Mouse (Mus musculus) WW6 (cell line): ENCODE measurements around the gene Gm7694.

Experiments
- DNase-seq: peaks from one replicate; pipeline ENCODE4 v3.0.0-alpha.2; 2013; ENCODE audit warnings: low read depth, low spot score

The Gm7694 gene

DNA sequence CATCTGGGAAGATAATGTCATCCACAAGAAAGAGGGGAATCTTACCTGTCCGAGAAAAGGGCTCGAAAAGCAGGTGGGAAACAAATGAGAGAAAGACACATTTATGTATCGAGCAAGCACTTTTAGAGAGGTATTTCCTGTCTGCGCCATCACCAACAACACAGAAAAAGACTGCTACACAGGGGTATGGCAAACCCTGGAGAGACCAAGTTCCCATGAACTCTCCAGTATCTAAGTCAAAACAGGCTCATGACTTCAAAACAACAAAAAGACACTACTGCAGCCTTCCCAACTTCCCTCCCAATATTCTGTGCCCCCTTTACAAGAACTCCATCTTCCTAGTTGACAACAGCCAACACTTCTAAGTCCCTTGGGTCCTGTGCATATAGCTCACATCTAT is at the start of gene Gm7694:
Gm7694 (minus strand) TSS at position 101 of the 400 bp plus-strand sequence.
- DNase-seq = no peak

- no peak for DNase-seq
Measured at GRCm38 (mm10) chr1:170353335-170353734, 47.2 kb upstream of the Gm7694 start.

- DNase-seq = no peak
Measured at GRCm38 (mm10) chr1:170351080-170351479, 44.9 kb upstream of the Gm7694 start.

- no peak for DNase-seq
Measured at GRCm38 (mm10) chr1:170346266-170346665, 40.1 kb upstream of the Gm7694 start.

DNA sequence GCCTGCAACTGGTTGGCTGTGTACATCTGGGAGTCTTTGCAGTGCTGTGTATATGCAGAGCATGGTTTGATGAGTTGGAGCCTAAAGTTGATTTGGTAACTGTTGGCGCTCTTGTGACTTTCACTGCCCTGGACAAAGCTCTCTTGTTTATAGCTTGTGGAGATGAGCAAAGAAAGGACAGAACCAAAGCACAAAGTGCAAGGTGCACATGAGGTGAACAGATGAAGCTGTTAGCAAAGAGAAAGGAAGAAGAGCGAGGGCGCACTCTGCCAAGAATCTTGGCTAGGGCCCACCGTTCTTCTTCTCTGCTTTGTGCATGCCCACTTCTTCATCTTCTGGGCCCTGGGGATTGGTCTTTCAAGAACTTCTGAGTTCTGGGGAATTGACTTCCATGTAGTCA is 37.8 kb upstream of the Gm7694 start:
- no peak for DNase-seq

GRCm38 (mm10) chr1:170343081-170343480 is 36.9 kb upstream of the Gm7694 start:
- DNase-seq = no peak

- DNase-seq = no peak
Measured at GRCm38 (mm10) chr1:170339943-170340342, 33.8 kb upstream of the Gm7694 start.

DNA sequence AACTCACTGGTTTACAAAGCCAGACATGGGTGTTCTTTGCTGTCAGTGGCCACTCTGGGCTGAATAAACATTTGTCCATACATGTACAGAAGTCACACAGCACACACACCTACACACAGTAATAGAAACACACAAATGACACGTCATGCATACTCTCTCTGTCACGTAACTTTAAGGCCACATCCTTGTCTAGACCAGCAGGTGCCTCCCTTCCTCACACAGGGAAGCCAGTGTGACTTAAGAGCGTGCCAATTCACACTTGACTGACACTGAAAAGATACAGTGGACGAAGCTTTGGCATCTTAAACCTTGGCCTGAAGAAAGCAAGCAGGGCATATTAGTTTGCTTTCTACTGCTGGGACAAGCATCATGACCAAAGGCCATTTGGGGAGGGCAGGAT is 26.6 kb upstream of the Gm7694 start:
- no peak for DNase-seq

GRCm38 (mm10) chr1:170331926-170332325 is 25.8 kb upstream of the Gm7694 start:
- DNase-seq = no peak

DNA sequence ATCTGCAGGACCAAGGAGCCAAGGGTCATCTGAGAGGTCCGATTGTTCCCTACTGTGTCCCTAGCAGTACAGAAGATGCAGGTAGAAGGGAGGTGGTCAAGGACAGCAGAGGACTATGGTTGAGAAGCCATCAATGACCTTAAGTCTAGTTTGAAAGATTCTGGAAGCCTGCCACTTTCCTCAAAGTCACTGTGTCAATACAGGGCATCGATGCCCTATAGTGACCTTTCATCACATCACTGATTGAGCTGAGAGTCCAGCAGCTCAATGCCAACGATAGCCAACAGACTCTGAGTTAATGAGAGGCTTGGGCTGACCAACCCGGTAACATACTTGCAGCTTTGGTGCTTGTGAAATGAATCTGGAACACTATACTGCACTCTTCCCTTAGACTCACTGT is 19.1 kb upstream of the Gm7694 start:
- DNase-seq = no peak

GRCm38 (mm10) chr1:170324312-170324711 is 18.2 kb upstream of the Gm7694 start:
- DNase-seq = no peak

DNA sequence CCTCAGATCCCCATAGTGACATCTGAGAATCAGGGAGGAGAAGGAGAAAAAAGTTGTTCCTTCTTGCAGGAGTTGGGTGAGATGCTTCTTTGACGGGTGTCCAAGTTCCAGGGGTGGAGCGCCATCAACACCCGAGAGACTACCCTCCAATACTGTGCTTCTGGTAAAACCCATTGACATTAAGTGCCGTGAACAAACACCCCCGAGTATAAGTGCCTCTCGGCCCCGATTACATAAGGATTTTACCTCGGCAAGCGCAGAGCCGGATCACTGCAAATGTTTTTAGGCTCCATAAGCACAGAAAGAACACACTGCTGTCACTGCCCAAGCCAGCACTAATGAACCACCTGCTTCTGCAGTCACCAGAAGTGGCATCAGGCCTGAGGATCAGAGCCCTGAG is 16.9 kb upstream of the Gm7694 start:
- DNase-seq = no peak

DNA sequence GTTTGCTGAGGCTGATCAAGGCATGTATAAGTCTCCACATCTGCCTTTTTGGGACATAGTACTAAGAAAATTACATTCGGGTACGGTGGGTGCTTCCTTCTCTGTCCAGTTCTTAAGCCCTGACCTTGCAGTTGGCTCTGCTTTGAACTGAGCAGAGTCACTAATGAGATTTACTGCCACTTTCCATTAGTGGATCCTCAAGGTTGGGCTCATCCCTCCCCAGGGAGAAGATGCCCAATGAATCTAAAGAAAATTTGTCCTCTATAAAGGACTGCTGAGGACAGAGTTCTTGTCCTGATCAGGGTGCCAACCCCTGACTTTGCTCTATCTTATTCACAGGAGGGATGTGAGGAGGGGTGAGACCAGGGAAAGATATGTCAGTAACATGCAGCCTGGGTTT is 15.9 kb upstream of the Gm7694 start:
- DNase-seq = no peak

DNA sequence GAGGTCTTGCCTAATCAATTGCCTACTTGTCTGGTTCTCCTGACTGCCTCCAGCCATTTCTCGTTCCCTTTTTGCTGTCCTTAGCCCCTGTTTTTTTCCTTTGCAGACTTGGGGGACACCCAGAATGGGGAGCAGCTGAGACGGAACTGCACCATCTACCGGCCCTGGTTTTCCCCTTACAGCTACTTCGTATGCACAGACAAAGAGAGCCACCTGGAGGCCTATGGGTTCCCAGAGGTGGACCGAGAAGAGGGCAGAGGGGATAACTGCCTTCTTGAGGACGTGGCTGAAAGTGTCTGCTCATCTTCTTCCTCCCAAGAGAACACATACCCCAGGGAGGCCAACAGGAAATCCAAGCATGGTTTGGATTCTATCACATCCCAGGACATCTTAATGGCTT is 5.3 kb upstream of the Gm7694 start:
- DNase-seq = no peak

GRCm38 (mm10) chr1:170308503-170308902 is 2.4 kb upstream of the Gm7694 start, which contains the start of gene Spata46:
TSS of gene Spata46 (plus strand) at chr1:170308803.
- no peak for DNase-seq

DNA sequence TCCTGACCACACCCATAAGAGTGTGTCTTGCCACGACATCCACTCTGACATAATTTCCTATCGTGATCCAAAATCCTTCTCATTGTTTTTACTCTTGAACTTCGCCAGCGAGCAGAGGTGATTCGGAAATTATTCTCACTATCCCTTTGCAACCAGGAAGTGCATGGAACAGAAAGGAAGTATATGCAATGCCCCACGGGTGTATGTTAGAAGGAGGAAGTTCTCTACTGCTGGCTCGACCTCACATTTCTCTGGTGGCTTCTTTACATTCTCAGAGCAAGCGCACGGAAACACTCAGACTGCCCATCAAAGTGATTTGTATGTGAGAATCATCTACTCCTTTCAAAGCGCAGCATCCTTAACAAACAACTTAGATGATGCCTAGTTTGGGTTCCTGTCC is 1.1 kb downstream of the Gm7694 start:
- no peak for DNase-seq

DNA sequence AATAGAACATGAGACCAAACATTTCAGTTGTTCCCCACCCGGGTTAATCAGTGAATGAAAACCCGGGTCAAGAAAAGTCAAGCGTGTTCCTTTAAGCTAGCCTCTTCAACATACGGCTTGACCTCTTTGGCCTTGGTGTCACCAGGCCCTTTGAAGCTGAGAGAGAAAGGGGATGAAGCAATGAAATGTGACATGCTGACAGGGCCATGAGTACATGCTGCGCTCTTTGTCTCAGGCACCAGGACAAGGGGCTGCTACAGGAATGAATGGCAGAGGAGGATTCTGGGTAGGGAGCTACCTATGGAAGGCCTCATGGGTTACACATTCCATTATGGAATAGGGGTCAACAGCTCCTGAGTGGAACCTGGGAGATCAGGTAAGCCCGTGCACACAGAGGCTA is 3.0 kb downstream of the Gm7694 start:
- no peak for DNase-seq

- no peak for DNase-seq
Measured at GRCm38 (mm10) chr1:170302456-170302855, 3.7 kb downstream of the Gm7694 start.

GRCm38 (mm10) chr1:170301686-170302085 is 4.4 kb downstream of the Gm7694 start:
- DNase-seq = no peak

DNA sequence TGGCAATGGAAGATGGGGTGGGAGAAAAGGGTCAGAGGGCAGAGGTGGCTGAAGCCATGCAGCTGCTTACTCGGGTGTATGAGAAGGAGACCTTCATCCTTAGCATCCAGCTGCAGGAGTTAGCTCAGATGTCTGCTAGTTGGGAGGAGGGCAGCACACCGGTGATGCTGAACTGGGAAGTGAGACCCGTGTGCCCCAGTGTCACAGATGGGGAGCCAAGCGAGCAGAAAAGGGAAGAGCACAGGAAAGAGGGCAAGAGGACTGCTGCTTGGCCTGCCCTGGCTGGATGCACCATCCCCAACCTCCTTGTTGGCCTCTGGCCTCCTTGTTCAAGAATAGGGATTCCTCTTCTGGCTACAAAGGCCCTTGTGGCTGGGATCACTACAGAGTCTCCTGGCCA is 6.6 kb downstream of the Gm7694 start:
- no peak for DNase-seq

- DNase-seq = no peak
Measured at GRCm38 (mm10) chr1:170294786-170295570, 11.2 kb downstream of the Gm7694 start.

DNA sequence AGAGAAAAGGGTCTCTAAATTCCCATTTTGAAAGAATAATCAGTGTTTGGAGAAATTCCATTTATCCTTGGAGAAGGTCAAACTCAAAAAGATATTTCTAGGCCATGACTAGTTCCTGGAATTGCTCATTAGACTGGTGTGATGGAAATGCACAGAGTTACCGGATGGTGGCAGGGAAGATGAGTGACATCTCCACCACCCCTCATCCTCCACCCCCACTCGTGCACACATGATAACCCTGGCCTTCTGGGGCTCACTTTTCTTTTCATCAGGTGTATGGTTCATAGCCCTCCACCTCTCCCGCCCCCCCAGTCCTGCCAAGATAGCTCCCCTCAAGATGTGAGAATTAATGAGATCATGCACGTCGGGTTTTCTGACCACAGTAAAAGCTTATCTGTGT is 12.9 kb downstream of the Gm7694 start:
- DNase-seq = no peak

DNA sequence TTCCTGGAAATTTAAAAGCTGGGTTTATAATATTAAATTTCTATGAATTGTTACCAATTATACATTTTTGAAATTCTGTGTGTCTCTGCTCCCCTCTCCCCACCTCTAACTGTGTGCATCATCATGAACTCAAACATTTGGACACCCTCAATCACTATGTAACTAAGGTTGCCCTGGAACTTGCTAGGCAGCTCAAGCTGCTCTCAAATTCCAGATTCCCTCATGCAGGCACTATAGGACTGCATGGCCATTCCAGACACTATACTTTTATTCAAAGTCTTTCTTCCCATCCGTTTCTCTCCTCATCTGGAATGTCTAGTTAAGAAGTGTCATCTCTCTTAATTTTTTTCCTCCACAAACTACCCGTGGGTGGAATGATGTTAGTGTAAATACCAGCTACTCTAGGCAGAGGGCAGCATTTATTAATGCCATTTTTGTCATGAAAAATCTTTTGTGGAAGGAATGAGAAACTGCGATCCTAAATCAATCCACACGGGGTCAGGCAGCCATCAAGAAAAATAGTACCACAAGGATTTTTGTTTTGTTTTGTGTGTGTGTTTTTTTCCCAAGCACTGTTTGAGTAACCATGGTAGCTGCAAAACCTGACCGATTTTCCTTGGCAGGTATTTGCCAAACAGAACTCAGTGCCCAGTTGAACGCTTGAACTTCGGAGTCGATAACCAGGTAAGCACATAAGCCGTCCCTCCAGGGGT is 13.7 kb downstream of the Gm7694 start:
- peak; percentile 1 for DNase-seq
